Mouse (Mus musculus) right cerebral cortex, postnatal 10 days (tissue): ENCODE measurements around the gene Impdh2.
A peak's percentile ranks its signal among the peaks of the same experiment; 100 is the strongest.

Experiments
- DNase-seq, 2 experiments: peaks; one replicate each; pipeline ENCODE4 v3.0.0; 2021; ENCODE audit warnings: low spot score in 2 of 2

The Impdh2 gene

GRCm38 (mm10) chr9:108560227-108560841 is at the start of gene Impdh2:
Impdh2 (plus strand) TSS chr9:108560286.
- DNase-seq, result peak; percentile 96 to 97

GRCm38 (mm10) chr9:108516380-108517251 is 43.5 kb upstream of the Impdh2 start, which contains the start of gene Qrich1:
Qrich1 (plus strand) TSS chr9:108516806.
- peak; percentile 97 to 98 for DNase-seq

- DNase-seq, result peak; percentile 93
Observed at GRCm38 (mm10) chr9:108517253-108517930, 42.7 kb upstream of the Impdh2 start.

GRCm38 (mm10) chr9:108517931-108518332 is 42.2 kb upstream of the Impdh2 start:
- peak; percentile 58 to 75 for DNase-seq

GRCm38 (mm10) chr9:108521604-108522003 is 38.5 kb upstream of the Impdh2 start:
- DNase-seq, result no peak

- no peak for DNase-seq
Observed at GRCm38 (mm10) chr9:108523341-108523740, 36.7 kb upstream of the Impdh2 start.

- DNase-seq, result no peak
Observed at GRCm38 (mm10) chr9:108525400-108525799, 34.7 kb upstream of the Impdh2 start.

GRCm38 (mm10) chr9:108530954-108531353 is 29.1 kb upstream of the Impdh2 start:
- no peak for DNase-seq

GRCm38 (mm10) chr9:108531496-108531895 is 28.6 kb upstream of the Impdh2 start:
- DNase-seq, result no peak

GRCm38 (mm10) chr9:108540846-108541245 is 19.2 kb upstream of the Impdh2 start:
- no peak for DNase-seq

GRCm38 (mm10) chr9:108545986-108546385 is 14.1 kb upstream of the Impdh2 start:
- DNase-seq, result no peak

GRCm38 (mm10) chr9:108546875-108547274 is 13.2 kb upstream of the Impdh2 start:
- no peak for DNase-seq

- no peak for DNase-seq
Observed at GRCm38 (mm10) chr9:108559169-108559568, 917 bp upstream of the Impdh2 start.

GRCm38 (mm10) chr9:108563671-108564070 is 3.6 kb downstream of the Impdh2 start:
- no peak for DNase-seq

GRCm38 (mm10) chr9:108564131-108564530 is 4.0 kb downstream of the Impdh2 start:
- peak in 1 of 2 experiments; percentile 38 for DNase-seq

- DNase-seq, result peak in 1 of 2 experiments; percentile 54
Observed at GRCm38 (mm10) chr9:108565881-108566814, 6.1 kb downstream of the Impdh2 start.

GRCm38 (mm10) chr9:108566815-108567776 is 7.0 kb downstream of the Impdh2 start, which contains the start of gene Ndufaf3:
Ndufaf3 (minus strand) TSS chr9:108567434.
- DNase-seq, result peak; percentile 97

- no peak for DNase-seq
Observed at GRCm38 (mm10) chr9:108567931-108568419, 7.9 kb downstream of the Impdh2 start.

GRCm38 (mm10) chr9:108568511-108568921 is 8.4 kb downstream of the Impdh2 start:
- DNase-seq, result peak in 1 of 2 experiments; percentile 46
